Mouse (Mus musculus) 3T3-L1 (cell line): ENCODE measurements around the gene Tnks1bp1.

Experiments used
- DNase-seq: peaks from one replicate; pipeline ENCODE4 v3.0.0-alpha.2; 2015; ENCODE audit warnings: low read depth, low spot score

Gene Tnks1bp1

DNA sequence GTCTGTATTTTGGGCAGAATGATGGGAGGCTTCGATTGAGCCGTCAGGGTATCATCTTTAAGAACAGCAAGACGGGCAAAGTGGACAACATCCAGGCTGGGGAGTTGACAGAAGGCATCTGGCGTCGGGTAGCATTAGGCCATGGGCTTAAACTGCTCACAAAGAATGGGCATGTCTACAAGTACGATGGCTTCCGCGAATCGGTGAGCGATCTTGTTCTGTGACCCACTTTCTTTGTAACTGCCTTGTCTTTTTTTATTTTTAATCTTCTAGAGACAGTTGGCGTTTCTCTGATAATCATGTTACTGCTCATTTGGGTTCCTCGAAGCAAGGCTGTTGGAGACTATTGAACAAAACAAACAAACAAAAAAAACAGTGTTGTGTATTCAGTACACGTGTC, 9.5 kb upstream of the Tnks1bp1 start:
- no peak for DNase-seq

GRCm38 (mm10) chr2:85043623-85044022, 4.2 kb upstream of the Tnks1bp1 start:
- DNase-seq: no peak

DNA sequence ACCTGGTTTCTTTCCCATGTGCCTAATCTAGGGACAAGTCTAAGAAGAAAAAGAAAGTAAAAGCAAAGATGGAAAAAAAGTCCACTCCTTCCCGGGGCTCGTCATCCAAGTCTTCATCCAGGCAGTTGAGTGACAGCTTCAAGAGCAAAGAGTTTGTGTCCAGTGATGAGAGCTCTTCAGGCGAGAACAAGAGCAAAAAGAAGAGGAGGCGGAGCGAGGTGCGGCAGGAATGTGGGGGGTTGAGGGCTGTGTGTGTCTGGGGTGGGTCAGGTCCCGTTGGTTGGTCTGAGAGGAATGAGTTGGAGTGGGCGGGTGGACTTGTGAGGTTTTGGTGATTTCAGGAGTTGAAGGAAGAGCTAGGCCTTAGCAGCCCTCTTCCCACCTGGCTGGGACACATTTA, 1.6 kb upstream of the Tnks1bp1 start:
- no peak for DNase-seq

GRCm38 (mm10) chr2:85047081-85047480, 741 bp upstream of the Tnks1bp1 start:
- DNase-seq: no peak

- peak; percentile 86 for DNase-seq
These were observed 438 bp downstream of the Tnks1bp1 start for GRCm38 (mm10) chr2:85048168-85048751.

- peak; percentile 95 for DNase-seq
These were observed 1.5 kb downstream of the Tnks1bp1 start for GRCm38 (mm10) chr2:85049277-85049676.

DNA sequence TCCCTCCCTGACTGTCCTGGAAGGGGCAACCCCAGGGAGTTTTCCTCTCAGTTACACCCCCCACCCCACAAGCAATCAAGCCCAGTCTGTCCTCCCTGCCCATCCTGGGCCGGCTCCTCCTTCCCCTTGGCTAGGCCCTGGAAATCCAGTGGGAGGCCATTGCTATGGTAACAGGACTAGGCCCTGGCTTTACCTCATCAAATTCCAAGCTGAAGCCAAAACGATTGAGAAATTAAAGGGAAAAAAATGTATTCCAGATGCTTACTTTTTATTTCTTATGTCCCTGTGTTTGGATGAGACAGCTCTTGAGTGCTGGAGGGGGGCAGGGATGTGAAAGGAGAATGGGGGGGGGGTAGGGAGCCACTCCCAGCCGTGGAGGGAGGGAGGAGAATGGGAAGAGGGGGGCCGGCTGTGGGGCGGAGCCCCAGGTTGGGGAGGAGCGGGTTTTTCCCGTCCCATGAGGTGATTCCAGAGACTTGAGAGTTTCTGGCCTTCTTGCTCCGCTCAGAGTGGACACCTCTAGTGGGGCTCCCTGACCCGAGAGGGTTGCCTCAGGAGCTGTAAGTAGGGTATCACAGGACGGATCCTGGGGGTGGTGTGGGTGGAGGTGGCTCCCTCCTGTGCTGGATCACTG, 2.3 kb downstream of the Tnks1bp1 start:
- DNase-seq: peak; percentile 98

GRCm38 (mm10) chr2:85050746-85051145, 2.9 kb downstream of the Tnks1bp1 start:
- peak; percentile 79 for DNase-seq

GRCm38 (mm10) chr2:85053192-85053816, 5.5 kb downstream of the Tnks1bp1 start:
- no peak for DNase-seq

DNA sequence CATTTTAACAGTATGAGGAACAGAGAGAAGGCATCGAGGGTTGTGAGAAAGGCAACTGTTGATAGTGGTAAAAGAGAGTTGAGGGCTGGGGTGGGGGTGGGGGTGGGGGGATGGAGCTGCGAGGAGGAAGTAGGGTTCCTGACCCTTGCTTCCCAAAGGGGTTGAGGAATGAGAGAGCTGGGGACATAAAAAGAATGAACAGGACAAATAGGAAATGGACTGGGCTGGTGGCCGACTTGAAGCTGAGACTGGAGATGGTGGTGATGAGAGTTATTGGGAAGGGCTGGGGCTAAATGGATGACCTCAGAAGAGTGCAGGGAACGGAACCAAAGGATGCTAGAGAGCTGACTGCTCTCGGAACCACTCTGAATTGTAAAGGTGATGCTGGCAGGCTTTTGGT, 8.9 kb downstream of the Tnks1bp1 start:
- no peak for DNase-seq

DNA sequence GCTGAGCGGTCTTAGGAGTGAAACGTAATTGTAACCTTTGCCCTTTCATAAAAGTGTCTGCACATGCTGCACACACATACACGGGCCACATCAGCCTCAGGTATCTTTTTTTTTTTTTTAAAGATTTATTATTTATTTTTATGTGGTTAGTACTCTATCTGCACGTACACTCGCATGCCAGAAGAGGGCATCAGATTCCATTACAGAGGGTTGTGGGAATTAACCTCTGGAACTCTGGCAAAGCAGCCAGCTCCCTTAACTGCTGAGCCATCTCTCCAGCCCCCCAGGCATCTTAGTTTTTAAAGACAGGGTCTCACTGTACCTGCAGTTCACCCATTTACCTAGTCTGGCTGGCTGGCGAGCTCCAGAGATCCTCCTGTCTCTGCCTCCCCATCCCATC, 11.9 kb downstream of the Tnks1bp1 start:
- DNase-seq: peak; percentile 61

DNA sequence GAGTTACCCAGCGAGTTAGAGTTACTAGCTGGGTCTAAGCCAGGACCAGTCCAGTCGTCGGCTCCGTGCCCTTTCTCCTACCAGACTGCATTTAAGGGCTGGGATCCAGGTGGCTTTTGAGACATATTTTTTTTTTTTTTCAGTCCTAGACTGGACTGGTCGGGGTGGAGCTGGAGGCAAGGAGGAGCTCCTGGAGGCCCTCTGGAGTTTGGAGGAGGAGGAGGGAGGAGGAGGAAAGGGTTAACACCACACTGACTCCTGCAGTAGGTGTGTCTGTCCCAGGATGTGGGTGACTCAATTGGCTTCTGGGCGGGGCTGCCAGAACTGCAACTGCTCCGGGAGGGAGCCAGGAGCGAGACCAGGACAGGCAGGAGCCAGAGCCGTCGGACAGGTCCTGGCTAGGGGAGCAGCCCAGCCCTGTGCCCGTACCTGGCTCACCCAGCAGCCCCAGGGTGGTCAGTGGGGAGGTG, 12.8 kb downstream of the Tnks1bp1 start:
- DNase-seq: peak; percentile 97

- peak; percentile 82 for DNase-seq
These were observed 13.3 kb downstream of the Tnks1bp1 start for GRCm38 (mm10) chr2:85061107-85061541.

DNA sequence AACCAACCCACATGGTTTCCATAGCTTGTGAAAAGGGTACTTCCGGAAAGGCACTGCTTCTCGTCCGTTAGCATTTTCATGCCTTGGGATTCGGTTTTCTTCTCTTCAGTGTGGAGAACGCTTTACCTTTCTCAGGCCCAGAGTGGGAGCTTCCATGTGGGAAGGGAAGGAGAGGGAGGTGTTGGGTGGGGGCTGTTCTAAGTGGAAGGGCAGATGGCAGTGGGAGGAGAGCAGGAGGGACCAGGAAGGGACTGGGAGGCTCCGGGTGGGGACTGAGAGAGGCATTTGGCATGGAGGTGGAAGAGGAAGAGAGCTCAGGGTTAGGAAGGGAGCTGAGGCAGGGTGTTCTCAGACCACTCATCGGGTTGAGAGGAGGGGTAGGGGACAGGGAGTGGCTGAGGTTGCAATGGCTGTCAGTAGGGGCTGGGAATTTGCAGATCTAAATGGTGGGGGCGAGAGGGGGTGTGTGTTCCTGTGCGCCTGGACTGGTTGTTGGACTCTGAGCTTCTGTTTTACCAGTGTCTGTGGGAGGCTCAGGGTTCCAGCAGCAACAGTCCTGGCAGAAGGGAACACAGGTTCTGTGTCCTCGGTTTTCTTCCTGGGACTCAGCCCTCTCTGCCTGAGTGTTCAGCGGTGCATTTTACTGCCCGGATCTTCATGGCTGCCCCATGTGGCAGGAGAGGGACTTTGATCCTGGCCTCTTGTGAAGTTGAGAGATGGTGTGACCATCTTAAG, 17.5 kb downstream of the Tnks1bp1 start:
- no peak for DNase-seq

GRCm38 (mm10) chr2:85066937-85067336, 19.1 kb downstream of the Tnks1bp1 start:
- DNase-seq: no peak

GRCm38 (mm10) chr2:85067903-85068625, 20.2 kb downstream of the Tnks1bp1 start:
- peak; percentile 38 for DNase-seq

GRCm38 (mm10) chr2:85068626-85069025, 20.8 kb downstream of the Tnks1bp1 start:
- no peak for DNase-seq

DNA sequence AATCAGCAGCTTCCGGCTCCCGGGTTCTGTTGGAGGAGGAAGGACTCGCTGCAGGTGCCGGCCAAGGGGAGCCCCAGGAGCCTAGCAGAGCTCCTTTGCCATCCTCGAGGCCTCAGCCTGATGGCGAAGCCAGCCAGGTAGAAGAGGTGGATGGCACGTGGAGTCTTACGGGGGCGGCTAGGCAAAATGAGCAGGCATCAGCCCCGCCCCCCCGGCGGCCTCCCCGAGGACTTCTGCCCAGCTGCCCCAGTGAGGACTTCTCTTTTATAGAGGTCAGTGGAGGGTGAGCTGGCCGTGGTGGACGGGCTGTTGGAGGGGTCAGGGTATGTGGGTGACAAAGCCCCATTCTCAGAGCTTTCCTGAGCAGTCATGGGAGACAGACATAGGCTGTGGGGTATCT, 22.3 kb downstream of the Tnks1bp1 start:
- DNase-seq: no peak

- no peak for DNase-seq
These were observed 24.1 kb downstream of the Tnks1bp1 start for GRCm38 (mm10) chr2:85071921-85072320.

- DNase-seq: no peak
These were observed 25.9 kb downstream of the Tnks1bp1 start for GRCm38 (mm10) chr2:85073751-85074150.
